Mouse (Mus musculus) intestine, embryonic 15.5 days (tissue): ENCODE measurements around the gene Tmem181a. TPM values are rescaled to one million over a fixed set of nuclear protein-coding genes. Genes with fewer than 3 reads are reported as not detected.
"Not testable (repeated sequence)": the region's sequence is repeated elsewhere in the genome, so short reads cannot be mapped to it uniquely, and the experiment has no call there.

Experiments
- ATAC-seq: fragments of 200-750 bp; cut with Nextera tagmentation; 2 replicates; pipeline ENCODE4 v1.8.0; 2017; ENCODE audit warnings: moderate TSS enrichment, moderate library complexity
- H3K27ac ChIP-seq: fragments of 300-500 bp; sonication (generic); 2 replicates; pipeline ENCODE4 v1.5.1; 2015; ENCODE audit warnings: mild to moderate bottlenecking, inconsistent platforms
- H3K27me3 ChIP-seq: fragments of 300-500 bp; sonication (generic); replicated peaks from 2 replicates; pipeline ENCODE4 v1.6.1; 2015; ENCODE audit warnings: inconsistent platforms
- H3K36me3 ChIP-seq: fragments of 300-500 bp; sonication (generic); 2 replicates; pipeline ENCODE4 v1.6.1; 2015; ENCODE audit warnings: inconsistent platforms
- H3K4me1 ChIP-seq: fragments of 300-500 bp; sonication (generic); replicated peaks from 2 replicates; pipeline ENCODE4 v1.6.1; 2015; ENCODE audit warnings: inconsistent platforms
- H3K4me2 ChIP-seq: fragments of 300-500 bp; sonication (generic); replicated peaks from 2 replicates; pipeline ENCODE4 v1.6.1; 2015; ENCODE audit warnings: mild to moderate bottlenecking, inconsistent platforms
- H3K4me3 ChIP-seq: fragments of 300-500 bp; sonication (generic); replicated peaks from 2 replicates; pipeline ENCODE4 v1.5.1; 2015; ENCODE audit warnings: inconsistent platforms
- H3K9ac ChIP-seq: fragments of 300-500 bp; sonication (generic); 2 replicates; pipeline ENCODE4 v1.6.1; 2015; ENCODE audit warnings: inconsistent platforms
- H3K9me3 ChIP-seq: fragments of 300-500 bp; sonication (generic); 2 replicates; pipeline ENCODE4 v1.6.1; 2016; ENCODE audit warnings: inconsistent platforms
- WGBS: fragments of 180-500 bp; shearing (Covaris S2); methylation state at CpG from one replicate; pipeline ENCODE4 v1.1.7; 2015; 5-methylcytosine and 5-hydroxymethylcytosine counted together
- polyA plus RNA-seq: library from polyadenylated mRNA; unstranded; fragments of >200 nt; fragmentation: Nextera tagmentation; extraction: Ambion mirVana; gene quantifications from 2 replicates; pipeline ENCODE4 v1.2.1, GENCODE M21; 2015

Tmem181a gene
- polyA plus RNA-seq, 1 experiment from 2014 or later: 19.5 TPM

GRCm38 (mm10) chr17:6314493-6314892, 57.8 kb downstream of the Tmem181a start:
- not testable (repeated sequence) for H3K36me3 ChIP-seq, H3K9ac ChIP-seq, H3K9me3 ChIP-seq, H3K4me1 ChIP-seq, H3K4me2 ChIP-seq, ATAC-seq, H3K27ac ChIP-seq, H3K4me3 ChIP-seq, H3K27me3 ChIP-seq
- 86% methylated on average over 2 of the region's 3 CpGs for WGBS

GRCm38 (mm10) chr17:6315706-6316105, 59.0 kb downstream of the Tmem181a start:
- not testable (repeated sequence) for ATAC-seq, H3K36me3 ChIP-seq, H3K9ac ChIP-seq, H3K27me3 ChIP-seq, H3K4me2 ChIP-seq, H3K27ac ChIP-seq, H3K4me1 ChIP-seq, H3K4me3 ChIP-seq, H3K9me3 ChIP-seq
- WGBS: 53% methylated on average over 3 of the region's 4 CpGs

- H3K4me1 ChIP-seq, H3K36me3 ChIP-seq, H3K27ac ChIP-seq, H3K9me3 ChIP-seq, H3K27me3 ChIP-seq: not testable (repeated sequence)
- 4% methylated on average over 38 of the region's 38 CpGs for WGBS
- peak overlapping the region; percentile 28 for H3K9ac ChIP-seq
- peak; percentile 66 for ATAC-seq
- peak overlapping the region; percentile 66 for H3K4me2 ChIP-seq
- peak overlapping the region; percentile 41 for H3K4me3 ChIP-seq
Observed at GRCm38 (mm10) chr17:6316379-6317126, 59.9 kb downstream of the Tmem181a start.

GRCm38 (mm10) chr17:6317339-6317985, 60.8 kb downstream of the Tmem181a start, which contains the start of gene Dynlt1a:
TSS of gene Dynlt1a (minus strand) at chr17:6317500.
- Histone ChIP-seq H3K4me2 (peak within 1 kb of the TSS; percentile 66), H3K9ac (peak within 1 kb of the TSS; percentile 28), H3K4me3 (peak within 1 kb of the TSS; percentile 41)
- ATAC-seq: peak; percentile 97
- H3K27me3 ChIP-seq, H3K9me3 ChIP-seq, H3K27ac ChIP-seq, H3K4me1 ChIP-seq, H3K36me3 ChIP-seq: not testable (repeated sequence)
- WGBS: 8% methylated on average over 23 of the region's 23 CpGs

GRCm38 (mm10) chr17:6321081-6321777, 64.6 kb downstream of the Tmem181a start:
- H3K9ac ChIP-seq, H3K9me3 ChIP-seq, H3K4me1 ChIP-seq, H3K27ac ChIP-seq, H3K4me2 ChIP-seq, H3K4me3 ChIP-seq, H3K27me3 ChIP-seq, H3K36me3 ChIP-seq: not testable (repeated sequence)
- 2% methylated on average over 11 of the region's 60 CpGs for WGBS
- peak; percentile 8; the same call in 1 of the 2 replicates for ATAC-seq

- not testable (repeated sequence) for H3K9me3 ChIP-seq, ATAC-seq, H3K27ac ChIP-seq, H3K9ac ChIP-seq, H3K27me3 ChIP-seq, H3K4me3 ChIP-seq, H3K36me3 ChIP-seq, H3K4me1 ChIP-seq, H3K4me2 ChIP-seq
- no CpG with 5 or more reads among the region's 10 CpGs for WGBS
Observed at GRCm38 (mm10) chr17:6321778-6322101, 65.1 kb downstream of the Tmem181a start.

GRCm38 (mm10) chr17:6325021-6325420, 68.4 kb downstream of the Tmem181a start:
- WGBS: 56% methylated on average over 10 of the region's 10 CpGs
- not testable (repeated sequence) for H3K4me3 ChIP-seq, H3K9ac ChIP-seq, H3K27ac ChIP-seq, H3K9me3 ChIP-seq, H3K4me2 ChIP-seq, H3K27me3 ChIP-seq, H3K36me3 ChIP-seq, ATAC-seq, H3K4me1 ChIP-seq

GRCm38 (mm10) chr17:6325543-6325942, 68.9 kb downstream of the Tmem181a start:
- not testable (repeated sequence) for H3K4me2 ChIP-seq, H3K27me3 ChIP-seq, H3K9ac ChIP-seq, H3K27ac ChIP-seq, H3K4me1 ChIP-seq, H3K4me3 ChIP-seq, H3K36me3 ChIP-seq, H3K9me3 ChIP-seq, ATAC-seq
- 73% methylated on average over 6 of the region's 6 CpGs for WGBS

GRCm38 (mm10) chr17:6327554-6327953, 70.9 kb downstream of the Tmem181a start:
- WGBS: 95% methylated on average over 7 of the region's 7 CpGs
- H3K36me3 ChIP-seq, H3K27ac ChIP-seq, ATAC-seq, H3K4me3 ChIP-seq, H3K4me1 ChIP-seq, H3K9me3 ChIP-seq, H3K9ac ChIP-seq, H3K4me2 ChIP-seq, H3K27me3 ChIP-seq: not testable (repeated sequence)

- H3K9ac ChIP-seq, H3K4me1 ChIP-seq, ATAC-seq, H3K4me2 ChIP-seq, H3K36me3 ChIP-seq, H3K27ac ChIP-seq, H3K27me3 ChIP-seq, H3K4me3 ChIP-seq, H3K9me3 ChIP-seq: not testable (repeated sequence)
- WGBS: 68% methylated on average over 4 of the region's 4 CpGs
Observed at GRCm38 (mm10) chr17:6328997-6329396, 72.3 kb downstream of the Tmem181a start.

GRCm38 (mm10) chr17:6342606-6343294, 86.1 kb downstream of the Tmem181a start:
- not testable (repeated sequence) for H3K9me3 ChIP-seq, H3K4me3 ChIP-seq, H3K27me3 ChIP-seq, H3K4me1 ChIP-seq, ATAC-seq, H3K36me3 ChIP-seq, H3K4me2 ChIP-seq, H3K27ac ChIP-seq, H3K9ac ChIP-seq
- WGBS: no CpG with 5 or more reads among the region's 12 CpGs

GRCm38 (mm10) chr17:6355256-6355655, 98.6 kb downstream of the Tmem181a start:
- ATAC-seq, H3K4me2 ChIP-seq, H3K27ac ChIP-seq, H3K9me3 ChIP-seq, H3K9ac ChIP-seq, H3K27me3 ChIP-seq, H3K4me1 ChIP-seq, H3K36me3 ChIP-seq, H3K4me3 ChIP-seq: not testable (repeated sequence)
- WGBS: 76% methylated on average over 10 of the region's 10 CpGs
